Comparison of ENCODE assay signal across 9 mouse cellular contexts in the genomic region with DNA sequence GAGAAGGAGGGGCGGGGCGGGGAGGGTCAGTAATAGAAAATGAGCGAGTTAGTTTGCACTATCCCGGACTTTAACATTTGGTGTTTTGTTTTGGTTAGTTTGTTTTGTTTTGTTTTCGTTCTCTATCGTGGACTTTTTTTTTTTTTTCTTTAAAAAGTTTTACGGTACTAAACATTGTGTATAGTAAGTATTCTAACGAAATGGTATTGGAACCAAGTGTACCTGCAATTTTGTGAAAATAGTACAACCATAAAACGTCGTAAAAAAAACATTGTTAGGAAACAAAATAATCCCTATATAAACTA. TPM values are rescaled to one million over a fixed set of nuclear protein-coding genes. Genes with fewer than 3 reads are reported as not detected.
DNase-seq lines count a peak whose midpoint lies in the region; ATAC-seq and TF ChIP-seq lines count a peak whose summit lies in the region.
"Had no signal": no experiment of that assay in that cellular context is flagged by ENCODE, and none has a peak within 500 bp of the region (broad histone marks: within the 10 kb centered on the region; RNA-seq: fewer than 3 reads in every experiment).

A gene (minus strand): TSS at position 6 of the 305 bp plus-strand sequence.

- TF ChIP-seq CTCF in cerebellum, adult 2 months (IDR thresholded peaks at IDR 0.05; ENCODE audit: borderline replicate concordance, insufficient read depth, low read depth, low read length), result no peak
- TF ChIP-seq CTCF in cortical plate, adult 2 months (IDR thresholded peaks at IDR 0.05; ENCODE audit: extremely low read depth, insufficient read depth, low read length), result no peak

- H3K27ac ChIP-seq in cerebellum, adult 2 months (ENCODE audit: insufficient read depth, low read length), result no peak within 1 kb of the TSS
- H3K27ac ChIP-seq in cortical plate, adult 2 months (ENCODE audit: insufficient read depth, low read length), result no peak within 1 kb of the TSS
- H3K27ac ChIP-seq in liver, embryonic 16.5 days (ENCODE audit: low read length), result peak within 1 kb of the TSS; percentile 26
- H3K27ac ChIP-seq: macrophage had no signal

- H3K9ac ChIP-seq in liver, embryonic 16.5 days (ENCODE audit: low read depth, low read length), result no peak within 1 kb of the TSS

- peak within 1 kb of the TSS; percentile 1; the same call in 1 of the 2 replicates for H3K4me2 ChIP-seq in liver, embryonic 16.5 days (ENCODE audit: low read depth, low read length)

- 9% methylated on average over 10 of the region's 10 CpGs for WGBS in cerebellum, adult 2 months
- WGBS in liver, embryonic 16.5 days (ENCODE audit: insufficient replicate concordance), result 16% methylated on average over 10 of the region's 10 CpGs

- no peaks in the 10 kb centered on the region for H3K4me1 ChIP-seq in cerebellum, adult 2 months (ENCODE audit: control insufficient read depth, insufficient read depth, low read length)
- no peaks in the 10 kb centered on the region for H3K4me1 ChIP-seq in cortical plate, adult 2 months (ENCODE audit: control insufficient read depth, insufficient read depth, low read length)
- H3K4me1 ChIP-seq in liver, embryonic 16.5 days (ENCODE audit: control insufficient read depth, low read depth, low read length), result no peaks in the 10 kb centered on the region

- peak within 1 kb of the TSS; percentile 34 for H3K4me3 ChIP-seq in cerebellum, adult 2 months (replicated peaks; ENCODE audit: insufficient read depth, low read depth, low read length)
- H3K4me3 ChIP-seq in cortical plate, adult 2 months (ENCODE audit: insufficient read depth, low read length), result peak within 1 kb of the TSS; percentile 24
- H3K4me3 ChIP-seq in liver, embryonic 16.5 days (ENCODE audit: low read depth, low read length), result peak within 1 kb of the TSS; percentile 38

- no peak for ATAC-seq in liver, embryonic 16.5 days (ENCODE audit: low read depth)
- ATAC-seq in activated CD4-positive, CD25-positive, alpha-beta regulatory T cell, adult 4 months, result no peak

- H3K9me3 ChIP-seq in liver, embryonic 16.5 days (replicated peaks; ENCODE audit: control insufficient read depth, low read length), result no peaks in the 10 kb centered on the region

- no peak for DNase-seq in cerebellum, adult 2 months
- DNase-seq in cerebellum, adult 11-12 months, result no peak
- no peak for DNase-seq in heart, postnatal 14 days
- no peak for DNase-seq in B cell, adult 2 months
- no peak for DNase-seq in right cerebral cortex, postnatal 14 days

- H3K27me3 ChIP-seq in cerebellum, adult 2 months (ENCODE audit: control insufficient read depth, insufficient read depth, low read length), result no peaks in the 10 kb centered on the region
- no peaks in the 10 kb centered on the region for H3K27me3 ChIP-seq in liver, embryonic 16.5 days (ENCODE audit: control insufficient read depth, insufficient read depth, low read depth, low read length)

- H3K36me3 ChIP-seq in liver, embryonic 16.5 days (ENCODE audit: control insufficient read depth, insufficient read depth), result no peaks in the 10 kb centered on the region

- no peak for TF ChIP-seq POLR2A in cerebellum, adult 2 months (IDR thresholded peaks at IDR 0.05; ENCODE audit: borderline replicate concordance, insufficient read depth, low read length)
- TF ChIP-seq POLR2A in cortical plate, adult 2 months (IDR thresholded peaks at IDR 0.05; ENCODE audit: extremely low read depth, insufficient read depth, low read length), result no peak

- intact Hi-C loops in heart, postnatal 14 days (cut with DNase I), result no loop called here

RNA-seq across cellular contexts. Expression of the gene that starts here (rescaled TPM):
- polyA plus RNA-seq in cerebellum, adult 2 months (2012; rRNA removed), result 2.0 TPM in 2 replicates
- polyA plus RNA-seq in cortical plate, adult 2 months (2012; rRNA removed), result 1.7 and 1.9 TPM in 2 replicates
- total RNA-seq in heart, postnatal 14 days (2021), result 10 to 100 TPM; 10.3 to 11.6 TPM
- 13.8 and 14.1 TPM in 2 replicates for polyA plus RNA-seq in liver, embryonic 16.5 days (2015; fragmentation: Nextera tagmentation; extraction: Ambion mirVana)
- not detected for polyA plus RNA-seq in activated CD4-positive, CD25-positive, alpha-beta regulatory T cell, adult 4 months (2017; shearing (Covaris generic))
- polyA plus RNA-seq: macrophage had no signal
